Mouse (Mus musculus) gastrocnemius, postnatal 25 days (tissue): ENCODE results near the gene Abcg5. TPM values are rescaled to one million over a fixed set of nuclear protein-coding genes. Genes with fewer than 3 reads are reported as not detected.

Experiments used
- DNase-seq: peaks from one replicate; pipeline ENCODE4 v3.0.0; 2022
- total RNA-seq, 2 experiments: library from RNA; stranded (reverse); gene quantifications; 1 replicate in 1 of 2; 2 replicates in 1 of 2; pipeline ENCODE4 v1.2.3; 2021

Gene Abcg5
- total RNA-seq, 2 experiments from 2014 or later, result not detected

- no peak for DNase-seq
Measured at GRCm38 (mm10) chr17:84608606-84609005, 74.2 kb downstream of the Abcg5 start.

Other genes starting within 250 kb of the Abcg5 start
- 1 to 10 TPM; 4.5 to 5.4 TPM for gene Thada, start 216.8 kb downstream of the Abcg5 start, total RNA-seq
- gene Plekhh2, start 171.1 kb downstream of the Abcg5 start, total RNA-seq, result 1 to 10 TPM; 2.2 to 2.3 TPM
- 1 to 10 TPM; 3.1 to 3.6 TPM for gene Dync2li1, start 56.5 kb downstream of the Abcg5 start, total RNA-seq
- gene Abcg8, start 6.7 kb downstream of the Abcg5 start, total RNA-seq, result not detected
- 10 to 100 TPM; 59.2 to 71.3 TPM for gene Lrpprc, start 107.8 kb upstream of the Abcg5 start, total RNA-seq